Mouse (Mus musculus) kidney, adult 2 months (tissue): ENCODE results near the gene Zfp770. TPM values are rescaled to one million over a fixed set of nuclear protein-coding genes. Genes with fewer than 3 reads are reported as not detected.

ENCODE experiments used
- DNase-seq: peaks from one replicate; pipeline ENCODE4 v3.0.0; 2021
- H3K27ac ChIP-seq: fragments of 200-500 bp; 2 replicates; pipeline ENCODE4 v1.5.1; 2012; ENCODE audit warnings: low read depth, low read length, control low read depth, inconsistent platforms; ENCODE audit not compliant: insufficient read depth
- H3K27me3 ChIP-seq: fragments of 200-500 bp; replicated peaks from 2 replicates; pipeline ENCODE4 v1.6.1; 2012; ENCODE audit warnings: mild to moderate bottlenecking, moderate library complexity, low read length, inconsistent platforms; ENCODE audit not compliant: control insufficient read depth, insufficient read depth
- H3K36me3 ChIP-seq: fragments of 200-500 bp; 2 replicates; pipeline ENCODE4 v1.6.1; 2012; ENCODE audit warnings: mild to moderate bottlenecking, moderate library complexity, low read length, inconsistent platforms; ENCODE audit not compliant: control insufficient read depth, insufficient read depth
- H3K4me1 ChIP-seq: fragments of 200-500 bp; 2 replicates; pipeline ENCODE4 v1.6.1; 2011; ENCODE audit warnings: low read length; ENCODE audit not compliant: control insufficient read depth, insufficient read depth
- H3K4me3 ChIP-seq: fragments of 200-500 bp; 2 replicates; pipeline ENCODE4 v1.5.1; 2011; ENCODE audit warnings: mild to moderate bottlenecking, low read depth, low read length, control low read depth; ENCODE audit not compliant: insufficient read depth
- CTCF ChIP-seq: fragments of 200-500 bp; conservative IDR thresholded peaks from 2 replicates; pipeline ENCODE4 v1.5.1; 2011; ENCODE audit warnings: low read depth, mild to moderate bottlenecking, control low read depth, low read length, moderate library complexity, mixed read lengths; ENCODE audit not compliant: insufficient read depth, insufficient read length
- POLR2A ChIP-seq: fragments of 200-500 bp; IDR thresholded peaks from one replicate; pipeline ENCODE4 v1.6.1; 2011; ENCODE audit warnings: low read depth, low read length, control low read depth
- WGBS: fragments of 180-500 bp; shearing (Covaris S2); methylation state at CpG from one replicate; pipeline ENCODE4 v1.1.7; 2018; 5-methylcytosine and 5-hydroxymethylcytosine counted together
- polyA plus RNA-seq: library from polyadenylated mRNA; depleted of rRNA; stranded (reverse); fragments of >200 nt; gene quantifications from 2 replicates; pipeline ENCODE4 v1.2.3, GENCODE M21; 2012

The Zfp770 gene
- polyA plus RNA-seq, 1 experiment, result 1.9 TPM

GRCm38 (mm10) chr2:114167837-114168236 is 33.4 kb downstream of the Zfp770 start:
- Histone ChIP-seq H3K27ac (no peak overlapping the region), H3K4me3 (no peak overlapping the region), H3K36me3 (no peaks in the 10 kb centered on the region; the same call in 1 of the 2 replicates), H3K27me3 (no peaks in the 10 kb centered on the region), H3K4me1 (no peaks in the 10 kb centered on the region)
- TF ChIP-seq POLR2A, result no peak
- TF ChIP-seq CTCF, result no peak
- no peak for DNase-seq

- no peaks in the 10 kb centered on the region for H3K4me1 ChIP-seq
- WGBS, result 92% methylated on average over 1 of the region's 1 CpGs
- no peaks in the 10 kb centered on the region for H3K27me3 ChIP-seq
- TF ChIP-seq CTCF, result no peak
- TF ChIP-seq POLR2A, result no peak
- DNase-seq, result no peak
- no peak overlapping the region for H3K4me3 ChIP-seq
- H3K36me3 ChIP-seq, result peaks cover 3% of the 10 kb centered on the region
- no peak overlapping the region for H3K27ac ChIP-seq
Observed at GRCm38 (mm10) chr2:114161978-114162377, 39.3 kb downstream of the Zfp770 start.

- TF ChIP-seq CTCF (no peak), POLR2A (no peak)
- Histone ChIP-seq H3K4me3 (no peak overlapping the region), H3K4me1 (no peaks in the 10 kb centered on the region), H3K36me3 (peaks cover 6% of the 10 kb centered on the region), H3K27me3 (no peaks in the 10 kb centered on the region), H3K27ac (no peak overlapping the region)
- 77% methylated on average over 4 of the region's 4 CpGs for WGBS
- DNase-seq, result no peak
Observed at GRCm38 (mm10) chr2:114157345-114157744, 43.9 kb downstream of the Zfp770 start.

- no peaks in the 10 kb centered on the region for H3K4me1 ChIP-seq
- peaks cover 6% of the 10 kb centered on the region for H3K36me3 ChIP-seq
- TF ChIP-seq CTCF (no peak), POLR2A (no peak)
- no peaks in the 10 kb centered on the region for H3K27me3 ChIP-seq
- no peak overlapping the region for H3K27ac ChIP-seq
- H3K4me3 ChIP-seq, result no peak overlapping the region
- 70% methylated on average over 1 of the region's 1 CpGs for WGBS
- no peak for DNase-seq
Observed at GRCm38 (mm10) chr2:114156639-114157038, 44.6 kb downstream of the Zfp770 start.

- Histone ChIP-seq H3K4me1 (no peaks in the 10 kb centered on the region), H3K27ac (no peak overlapping the region), H3K27me3 (no peaks in the 10 kb centered on the region), H3K36me3 (peaks cover 8% of the 10 kb centered on the region), H3K4me3 (no peak overlapping the region)
- WGBS, result 89% methylated on average over 6 of the region's 6 CpGs
- TF ChIP-seq POLR2A (no peak), CTCF (no peak)
- DNase-seq, result no peak
Observed at GRCm38 (mm10) chr2:114153247-114153646, 48.0 kb downstream of the Zfp770 start.

GRCm38 (mm10) chr2:114146864-114147458 is 54.3 kb downstream of the Zfp770 start:
- H3K36me3 ChIP-seq, result peaks cover 12% of the 10 kb centered on the region
- H3K27ac ChIP-seq, result no peak overlapping the region
- no peak for DNase-seq
- no peak overlapping the region for H3K4me3 ChIP-seq
- no peak for TF ChIP-seq POLR2A
- TF ChIP-seq CTCF, result no peak
- 85% methylated on average over 15 of the region's 15 CpGs for WGBS
- H3K4me1 ChIP-seq, result no peaks in the 10 kb centered on the region
- no peaks in the 10 kb centered on the region for H3K27me3 ChIP-seq

GRCm38 (mm10) chr2:114145315-114145801 is 55.9 kb downstream of the Zfp770 start:
- Histone ChIP-seq H3K36me3 (peaks cover 10% of the 10 kb centered on the region), H3K4me1 (no peaks in the 10 kb centered on the region)
- WGBS, result 69% methylated on average over 6 of the region's 6 CpGs

More at GRCm38 (mm10) chr2:114145315-114145801, 55.9 kb downstream of the Zfp770 start:
- Histone ChIP-seq H3K4me3 (no peak overlapping the region), H3K27ac (no peak overlapping the region), H3K27me3 (no peaks in the 10 kb centered on the region)
- TF ChIP-seq POLR2A, result no peak
- TF ChIP-seq CTCF, result peak; percentile 53
- DNase-seq, result peak; percentile 37
